Mouse (Mus musculus) hindbrain, postnatal 0 days (tissue): Measurements from ENCODE around the gene 4930503B20Rik. TPM values are rescaled to one million over a fixed set of nuclear protein-coding genes. Genes with fewer than 3 reads are reported as not detected.
A peak's percentile ranks its signal among the peaks of the same experiment; 100 is the strongest.

Experiments used
- ATAC-seq: fragments of 200-750 bp; cut with Nextera tagmentation; 2 replicates; pipeline ENCODE4 v1.8.0; 2017; ENCODE audit warnings: mild to moderate bottlenecking, moderate TSS enrichment, moderate library complexity
- DNase-seq: peaks from one replicate; pipeline ENCODE4 v3.0.0-alpha.2; 2015; ENCODE audit warnings: low spot score
- H3K27ac ChIP-seq: fragments of 300-500 bp; sonication (generic); 2 replicates; pipeline ENCODE4 v1.5.1; 2014; ENCODE audit warnings: mild to moderate bottlenecking
- H3K27me3 ChIP-seq: fragments of 300-500 bp; sonication (generic); 2 replicates; pipeline ENCODE4 v1.6.1; 2014; ENCODE audit warnings: low read length, mixed read lengths; ENCODE audit not compliant: insufficient read depth
- H3K36me3 ChIP-seq: fragments of 300-500 bp; sonication (generic); 2 replicates; pipeline ENCODE4 v1.6.1; 2014; ENCODE audit warnings: low read length, mixed read lengths; ENCODE audit not compliant: insufficient read depth
- H3K4me1 ChIP-seq: fragments of 300-500 bp; sonication (generic); 2 replicates; pipeline ENCODE4 v1.6.1; 2014; ENCODE audit warnings: antibody characterized with exemption, low read length, mixed read lengths; ENCODE audit not compliant: insufficient read depth
- H3K4me2 ChIP-seq: fragments of 300-500 bp; sonication (generic); 2 replicates; pipeline ENCODE4 v1.6.1; 2014; ENCODE audit warnings: low read depth, mild to moderate bottlenecking, low read length, moderate library complexity, mixed read lengths
- H3K4me3 ChIP-seq: fragments of 300-500 bp; sonication (generic); 2 replicates; pipeline ENCODE4 v1.5.1; 2014; ENCODE audit warnings: low read length
- H3K9ac ChIP-seq: fragments of 300-500 bp; sonication (generic); replicated peaks from 2 replicates; pipeline ENCODE4 v1.6.1; 2014; ENCODE audit warnings: mild to moderate bottlenecking, low read length, moderate library complexity, mixed read lengths
- H3K9me3 ChIP-seq: fragments of 300-500 bp; sonication (generic); 2 replicates; pipeline ENCODE4 v1.6.1; 2016; ENCODE audit warnings: low read length, mixed read lengths
- CTCF ChIP-seq: IDR thresholded peaks from 2 replicates; pipeline ENCODE4 v1.5.1; 2016; ENCODE audit warnings: antibody characterized with exemption, control low read depth, low read depth
- WGBS: fragments of 180-500 bp; shearing (Covaris S2); extraction: QIAGEN DNeasy Blood & Tissue Kit; methylation state at CpG from one replicate; pipeline ENCODE4 v1.1.7; 2014; 5-methylcytosine and 5-hydroxymethylcytosine counted together
- polyA plus RNA-seq: library from polyadenylated mRNA; unstranded; fragments of >200 nt; fragmentation: Nextera tagmentation; extraction: Ambion mirVana; gene quantifications from 2 replicates; pipeline ENCODE4 v1.2.1, GENCODE M21; 2015
- total RNA-seq: library from RNA; depleted of rRNA; stranded (reverse); fragments of >200 nt; gene quantifications from 2 replicates; pipeline ENCODE4 v1.2.3, GENCODE M21; 2014

The 4930503B20Rik gene
- total and polyA plus RNA-seq, 2 experiments from 2014 or later, result not detected

GRCm38 (mm10) chr3:146604647-146605046 lies 46.5 kb downstream of the 4930503B20Rik start:
- H3K4me3 ChIP-seq, result no peak overlapping the region
- TF ChIP-seq CTCF, result no peak

GRCm38 (mm10) chr3:146602531-146602930 lies 48.6 kb downstream of the 4930503B20Rik start:
- Histone ChIP-seq H3K9me3 (no peaks in the 10 kb centered on the region), H3K27ac (no peak overlapping the region), H3K36me3 (no peaks in the 10 kb centered on the region), H3K27me3 (no peaks in the 10 kb centered on the region), H3K4me1 (peaks cover 4% of the 10 kb centered on the region), H3K4me2 (no peak overlapping the region), H3K9ac (no peak overlapping the region), H3K4me3 (no peak overlapping the region)
- TF ChIP-seq CTCF, result no peak
- WGBS, result 93% methylated on average over 3 of the region's 3 CpGs
- DNase-seq (no peak), ATAC-seq (no peak)

More at GRCm38 (mm10) chr3:146604647-146605046, 46.5 kb downstream of the 4930503B20Rik start:
- no peak for DNase-seq
- Histone ChIP-seq H3K9me3 (no peaks in the 10 kb centered on the region), H3K4me2 (no peak overlapping the region), H3K27ac (no peak overlapping the region), H3K36me3 (no peaks in the 10 kb centered on the region), H3K9ac (no peak overlapping the region), H3K27me3 (no peaks in the 10 kb centered on the region), H3K4me1 (peaks cover 7% of the 10 kb centered on the region)
- WGBS, result 81% methylated on average over 9 of the region's 9 CpGs
- no peak for ATAC-seq

GRCm38 (mm10) chr3:146601205-146601604 lies 49.9 kb downstream of the 4930503B20Rik start:
- no peak for TF ChIP-seq CTCF
- DNase-seq (no peak), ATAC-seq (0 out of 2 replicates have a peak, but pooled peaks have one; percentile 15)
- WGBS, result 96% methylated on average over 2 of the region's 2 CpGs
- no peak overlapping the region for H3K27ac ChIP-seq
- H3K4me1 ChIP-seq, result no peaks in the 10 kb centered on the region
- H3K36me3 ChIP-seq, result no peaks in the 10 kb centered on the region
- H3K4me2 ChIP-seq, result no peak overlapping the region
- H3K9me3 ChIP-seq, result no peaks in the 10 kb centered on the region
- no peak overlapping the region for H3K9ac ChIP-seq
- no peaks in the 10 kb centered on the region for H3K27me3 ChIP-seq
- H3K4me3 ChIP-seq, result no peak overlapping the region

DNA sequence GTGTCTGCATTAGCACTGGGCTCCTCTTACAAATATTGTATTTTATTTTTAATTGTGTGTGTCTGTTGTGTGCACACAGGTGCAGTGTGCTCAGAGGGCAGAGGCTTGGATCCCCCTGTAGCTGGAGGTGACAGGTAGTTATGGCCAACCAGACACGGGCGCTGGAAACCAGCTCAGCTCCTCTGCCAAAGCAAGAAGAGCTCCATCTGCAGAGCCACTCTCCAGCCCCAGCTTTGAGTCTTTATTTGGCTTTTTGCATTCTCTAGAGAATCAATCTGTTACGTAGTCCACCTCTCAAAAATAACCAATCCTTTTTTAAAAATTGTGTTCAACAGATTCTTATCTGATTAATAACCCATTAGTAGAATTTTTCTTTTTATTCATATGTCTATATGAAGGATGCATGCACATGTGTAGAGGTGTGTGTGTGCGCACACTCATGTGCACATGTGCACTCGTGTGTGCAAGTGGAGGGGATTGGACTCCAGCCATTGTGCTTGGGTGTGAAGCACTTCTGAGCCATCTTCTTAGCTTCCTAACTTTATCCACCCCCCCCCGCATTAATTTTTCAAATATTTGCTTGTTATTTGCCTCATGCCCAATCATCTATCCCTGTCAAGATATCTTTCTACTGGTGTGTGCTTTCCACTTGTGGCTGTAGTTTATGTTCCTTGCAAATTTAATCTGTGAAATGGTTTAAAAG lies 51.8 kb downstream of the 4930503B20Rik start:
- Histone ChIP-seq H3K9ac (no peak overlapping the region), H3K4me3 (no peak overlapping the region), H3K4me2 (no peak overlapping the region), H3K27ac (no peak overlapping the region), H3K36me3 (no peaks in the 10 kb centered on the region), H3K9me3 (no peaks in the 10 kb centered on the region), H3K27me3 (no peaks in the 10 kb centered on the region), H3K4me1 (no peaks in the 10 kb centered on the region)
- ATAC-seq (no peak), DNase-seq (no peak)
- WGBS, result 83% methylated on average over 6 of the region's 6 CpGs
- no peak for TF ChIP-seq CTCF

- no peak for ATAC-seq
- 89% methylated on average over 6 of the region's 6 CpGs for WGBS
- Histone ChIP-seq H3K9ac (no peak overlapping the region), H3K27me3 (no peaks in the 10 kb centered on the region), H3K4me1 (no peaks in the 10 kb centered on the region), H3K36me3 (no peaks in the 10 kb centered on the region), H3K27ac (no peak overlapping the region), H3K4me2 (no peak overlapping the region), H3K9me3 (no peaks in the 10 kb centered on the region), H3K4me3 (no peak overlapping the region)
- TF ChIP-seq CTCF, result no peak
- DNase-seq, result no peak
Measured at GRCm38 (mm10) chr3:146598411-146598810, 52.7 kb downstream of the 4930503B20Rik start.

DNA sequence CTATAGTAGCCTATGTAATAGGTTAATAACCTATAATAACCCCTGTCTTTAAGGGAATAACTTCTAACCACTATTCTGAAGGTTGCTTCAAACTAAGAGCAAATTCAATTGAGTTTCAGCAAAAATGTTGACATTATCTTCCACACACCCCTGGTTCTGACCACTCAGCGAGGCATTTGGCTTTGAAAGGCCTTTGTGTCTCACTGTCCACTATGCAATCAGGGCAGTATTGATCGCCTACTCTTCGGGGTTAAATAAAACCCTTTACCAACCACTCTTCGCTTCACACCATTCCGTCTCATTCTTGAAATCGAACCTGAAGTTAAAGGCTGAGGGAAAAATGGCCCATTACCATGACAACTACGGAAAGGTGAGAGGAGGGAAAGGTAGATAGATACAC lies 54.3 kb downstream of the 4930503B20Rik start:
- no peak for DNase-seq
- Histone ChIP-seq H3K36me3 (no peaks in the 10 kb centered on the region), H3K4me2 (no peak overlapping the region), H3K4me3 (no peak overlapping the region), H3K27me3 (no peaks in the 10 kb centered on the region), H3K4me1 (no peaks in the 10 kb centered on the region), H3K9ac (no peak overlapping the region), H3K9me3 (no peaks in the 10 kb centered on the region), H3K27ac (no peak overlapping the region)
- WGBS, result 92% methylated on average over 7 of the region's 7 CpGs
- TF ChIP-seq CTCF, result no peak
- ATAC-seq, result no peak

DNA sequence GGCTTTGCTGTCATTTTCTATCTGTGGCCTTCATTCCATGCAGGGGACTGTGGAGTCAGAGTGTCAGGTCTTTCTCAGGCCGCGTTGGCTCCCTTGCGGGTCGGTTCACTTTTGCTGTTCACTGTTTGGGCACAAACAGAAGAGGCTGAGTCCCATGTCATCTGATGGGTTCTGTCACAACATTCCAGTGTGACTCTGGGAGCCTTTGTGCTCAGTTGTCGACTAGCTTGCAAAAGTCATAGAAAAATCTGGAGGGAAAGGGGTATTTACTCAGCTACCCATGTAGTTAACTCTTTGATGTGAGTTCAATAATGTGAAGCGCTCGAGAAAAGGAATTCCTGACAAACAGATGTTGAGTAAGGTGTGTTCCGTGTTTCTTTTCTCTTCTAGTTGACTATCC lies 54.7 kb downstream of the 4930503B20Rik start:
- no peak for ATAC-seq
- no peak for DNase-seq
- no peaks in the 10 kb centered on the region for H3K36me3 ChIP-seq
- H3K4me1 ChIP-seq, result no peaks in the 10 kb centered on the region
- 89% methylated on average over 8 of the region's 8 CpGs for WGBS
- no peak overlapping the region for H3K27ac ChIP-seq
- H3K4me2 ChIP-seq, result no peak overlapping the region
- no peaks in the 10 kb centered on the region for H3K9me3 ChIP-seq
- no peak for TF ChIP-seq CTCF
- no peak overlapping the region for H3K4me3 ChIP-seq
- H3K9ac ChIP-seq, result no peak overlapping the region
- no peaks in the 10 kb centered on the region for H3K27me3 ChIP-seq
